Mouse (Mus musculus) common myeloid progenitor, adult 5-6 weeks (primary cell): ENCODE measurements around the gene Exosc5. TPM values are rescaled to one million over a fixed set of nuclear protein-coding genes. Genes with fewer than 3 reads are reported as not detected.

Experiments
- total RNA-seq: library from RNA; stranded (forward); fragments of 200-1000, 187-1606 nt; gene quantifications from 2 replicates; pipeline ENCODE4 v1.2.3, GENCODE M21; 2017

The Exosc5 gene
- total RNA-seq, 1 experiment from 2014 or later: 55.1 TPM

Other genes starting within 250 kb of the Exosc5 start
- not detected in 2 replicates for gene Cxcl17, start 246.3 kb upstream of the Exosc5 start, total RNA-seq
- gene Ceacam1, start 181.6 kb upstream of the Exosc5 start, total RNA-seq: 4.4 and 6.9 TPM in 2 replicates
- gene Ceacam2, start 119.3 kb upstream of the Exosc5 start, total RNA-seq: not detected in 2 replicates
- gene Erich4, start 43.3 kb upstream of the Exosc5 start, total RNA-seq: not detected in 2 replicates
- 37.2 and 42.5 TPM in 2 replicates for gene Dmac2, start 39.8 kb upstream of the Exosc5 start, total RNA-seq
- 3.4 and 4.2 TPM in 2 replicates for gene B3gnt8, start 32.5 kb upstream of the Exosc5 start, total RNA-seq
- 41.1 and 43.8 TPM in 2 replicates for gene Bckdha, start 183 bp upstream of the Exosc5 start, total RNA-seq
- gene Tmem91, start 16.0 kb downstream of the Exosc5 start, total RNA-seq: 0.46 and 0.87 TPM in 2 replicates
- gene B9d2, start 21.6 kb downstream of the Exosc5 start, total RNA-seq: 39.3 and 60.3 TPM in 2 replicates
- 47.9 and 84.6 TPM in 2 replicates for gene Tgfb1, start 27.8 kb downstream of the Exosc5 start, total RNA-seq
- 11.9 and 17.5 TPM in 2 replicates for gene Ccdc97, start 59.9 kb downstream of the Exosc5 start, total RNA-seq
- gene Hnrnpul1, start 95.6 kb downstream of the Exosc5 start, total RNA-seq: 128 and 173 TPM in 2 replicates
- 0.96 and 4.0 TPM in 2 replicates for gene Axl, start 129.5 kb downstream of the Exosc5 start, total RNA-seq
- gene Cyp2s1, start 157.7 kb downstream of the Exosc5 start, total RNA-seq: 0.27 and 0.29 TPM in 2 replicates
- not detected in 2 replicates for gene Cyp2b10, start 238.5 kb downstream of the Exosc5 start, total RNA-seq